Mouse (Mus musculus): Measurements from ENCODE around the gene Gm20765.

GRCm38 (mm10) chr10:104214527-104214926, 29.2 kb downstream of the Gm20765 start:
- TF ChIP-seq HCFC1 (IDR thresholded peaks at IDR 0.05; ENCODE audit: borderline replicate concordance, insufficient read depth, low read length): no peak
- TF ChIP-seq ZNF384 (IDR thresholded peaks at IDR 0.05; ENCODE audit: low read depth, low read length): no peak
- TF ChIP-seq ZC3H11A (IDR thresholded peaks at IDR 0.05; ENCODE audit: borderline replicate concordance, low read depth, low read length): no peak

Measured in ES-E14 (cell line).